Mouse (Mus musculus): Measurements from ENCODE around the gene Tmem88.

- TF ChIP-seq ZC3H11A (IDR thresholded peaks at IDR 0.05; ENCODE audit: borderline replicate concordance, low read depth, low read length): no peak
- TF ChIP-seq HCFC1 (IDR thresholded peaks at IDR 0.05; ENCODE audit: borderline replicate concordance, insufficient read depth, low read length): no peak
- TF ChIP-seq ZNF384 (IDR thresholded peaks at IDR 0.05; ENCODE audit: low read depth, low read length): peak; percentile 24; the same call in 1 of the 2 replicates
- TF ChIP-seq MAFK (IDR thresholded peaks at IDR 0.05; ENCODE audit: insufficient read depth, low read depth, low read length): no peak
Measured at GRCm38 (mm10) chr11:69369990-69370816, 27.8 kb downstream of the Tmem88 start.
